Mouse (Mus musculus) left cerebral cortex, adult 11 months (tissue): ENCODE data around the gene Clec16a.

ENCODE experiments used
- DNase-seq: peaks from one replicate; pipeline ENCODE4 v3.0.0; 2022; ENCODE audit warnings: low spot score

Gene Clec16a

GRCm38 (mm10) chr16:10581234-10581898 lies 36.2 kb downstream of the Clec16a start:
- DNase-seq, result no peak

- no peak for DNase-seq
Observed at GRCm38 (mm10) chr16:10585165-10585564, 40.0 kb downstream of the Clec16a start.

GRCm38 (mm10) chr16:10586546-10586945 lies 41.4 kb downstream of the Clec16a start:
- DNase-seq, result peak; percentile 19

DNA sequence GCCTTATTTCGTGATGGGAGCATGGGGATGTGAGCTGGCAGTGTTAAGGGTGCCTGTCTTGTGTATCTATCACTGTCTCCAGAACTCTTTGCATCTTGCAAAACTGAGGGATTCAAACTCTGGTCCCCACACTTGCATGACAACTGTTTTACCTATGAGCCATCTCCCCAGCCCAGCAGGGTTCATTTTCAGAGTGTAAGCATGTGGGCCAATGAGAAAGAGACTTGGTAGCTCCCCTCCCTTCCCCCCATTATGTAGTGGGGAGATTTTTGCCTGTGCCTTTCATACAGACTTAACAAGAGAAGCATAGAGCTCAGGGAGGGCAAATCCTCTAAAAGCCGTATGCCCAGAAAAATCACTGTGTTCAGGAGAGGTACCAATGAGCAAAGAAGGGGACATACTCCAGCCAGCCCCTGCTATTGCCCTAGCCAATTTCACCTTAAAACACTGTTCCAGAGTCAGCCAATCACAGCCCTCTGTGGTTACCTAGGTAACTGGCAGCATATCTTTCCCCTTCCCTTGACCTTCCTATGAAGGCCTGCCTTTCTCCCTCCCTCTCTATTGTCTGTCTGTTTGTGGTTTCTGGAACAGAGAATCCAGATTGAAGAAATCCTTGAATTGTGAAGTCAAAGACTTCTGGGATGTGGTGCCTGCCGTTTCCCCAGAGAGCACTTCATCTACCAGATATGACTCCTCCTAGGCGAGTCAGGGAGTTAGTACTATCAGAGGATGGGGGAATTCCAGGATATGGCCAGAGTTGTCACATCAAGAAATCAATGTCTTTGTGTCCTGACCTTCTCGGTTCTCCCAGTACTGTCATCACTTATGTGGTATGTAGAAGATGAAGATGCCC lies 55.0 kb downstream of the Clec16a start:
- no peak for DNase-seq

GRCm38 (mm10) chr16:10607802-10608201 lies 62.7 kb downstream of the Clec16a start:
- DNase-seq, result no peak

- no peak for DNase-seq
Observed at GRCm38 (mm10) chr16:10609921-10610320, 64.8 kb downstream of the Clec16a start.

DNA sequence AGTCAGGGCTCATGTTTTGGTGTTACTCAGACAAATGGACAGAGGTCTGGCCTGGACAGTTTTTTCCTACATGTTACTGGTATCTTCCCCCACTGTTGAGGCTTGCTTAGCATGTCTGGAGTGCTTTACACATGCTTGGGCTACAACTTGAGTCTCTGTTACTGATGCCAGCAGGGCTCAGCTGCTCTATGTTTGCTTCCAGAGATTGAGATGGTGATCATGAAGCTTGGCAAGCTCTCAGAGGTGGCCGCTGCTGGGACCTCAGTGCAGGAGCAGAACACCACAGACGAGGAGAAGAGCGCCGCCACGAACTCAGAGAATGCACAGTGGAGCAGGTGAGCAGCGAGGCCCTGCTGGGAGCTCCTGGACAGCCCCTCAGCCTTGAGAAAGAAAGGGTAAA lies 65.7 kb downstream of the Clec16a start:
- DNase-seq, result no peak

DNA sequence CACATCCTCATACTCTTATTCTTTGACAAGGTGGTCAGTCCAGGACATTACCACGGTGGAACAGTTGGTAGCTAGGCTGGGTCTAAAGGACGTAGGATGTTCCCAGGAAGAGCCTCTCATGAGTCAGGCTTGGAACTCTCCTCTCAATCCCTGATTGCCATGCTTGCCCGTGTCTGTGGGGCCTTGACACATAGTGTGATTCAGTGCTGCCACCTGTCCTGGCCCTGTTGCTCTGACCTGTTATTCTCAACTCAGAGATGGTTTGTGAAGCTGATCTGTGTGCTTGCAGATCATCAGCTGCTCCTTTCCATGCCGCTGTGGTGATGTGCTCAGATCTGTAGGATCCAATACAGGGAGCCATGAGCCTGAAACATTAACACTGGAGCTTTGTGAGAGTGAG lies 66.2 kb downstream of the Clec16a start:
- no peak for DNase-seq

DNA sequence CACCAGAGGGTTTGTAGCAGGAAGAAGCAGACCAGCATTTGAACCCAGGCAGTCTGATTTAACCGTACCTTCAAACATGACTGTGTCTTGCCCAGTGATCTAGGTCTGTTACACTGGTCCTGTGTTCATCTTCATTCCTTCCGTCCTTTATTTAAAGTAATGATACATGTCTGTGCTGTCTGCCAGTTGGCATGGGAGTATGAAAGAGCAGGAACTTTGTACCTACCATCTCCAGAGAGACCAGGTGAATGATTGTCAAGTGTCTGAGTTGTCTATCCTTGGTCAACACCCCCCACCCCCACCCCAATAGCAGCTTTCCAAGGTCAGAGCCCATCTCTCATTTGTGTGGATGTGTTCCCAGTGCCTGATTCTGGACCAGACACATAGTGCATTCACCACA lies 68.9 kb downstream of the Clec16a start:
- no peak for DNase-seq

- no peak for DNase-seq
Observed at GRCm38 (mm10) chr16:10620961-10621614, 75.9 kb downstream of the Clec16a start.

DNA sequence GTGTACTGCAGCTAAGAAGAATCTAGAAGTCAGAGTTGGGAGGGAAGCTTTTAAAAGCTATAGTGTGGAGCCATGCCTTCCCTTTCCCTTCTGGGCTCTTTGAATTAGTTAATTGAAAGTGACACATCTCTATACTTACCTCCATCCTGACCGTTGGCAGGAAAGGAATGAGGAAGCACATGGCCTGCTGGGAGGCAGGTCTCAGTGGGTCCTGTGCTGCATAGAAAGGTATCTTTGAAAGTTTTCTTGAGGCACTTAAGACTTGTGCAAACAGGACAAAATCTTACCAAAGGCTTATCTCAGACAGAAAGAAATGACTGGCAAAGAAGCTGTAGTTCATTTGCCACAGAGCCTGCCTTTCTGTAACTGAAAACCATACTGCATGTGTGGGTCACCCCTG lies 76.6 kb downstream of the Clec16a start:
- DNase-seq, result no peak

DNA sequence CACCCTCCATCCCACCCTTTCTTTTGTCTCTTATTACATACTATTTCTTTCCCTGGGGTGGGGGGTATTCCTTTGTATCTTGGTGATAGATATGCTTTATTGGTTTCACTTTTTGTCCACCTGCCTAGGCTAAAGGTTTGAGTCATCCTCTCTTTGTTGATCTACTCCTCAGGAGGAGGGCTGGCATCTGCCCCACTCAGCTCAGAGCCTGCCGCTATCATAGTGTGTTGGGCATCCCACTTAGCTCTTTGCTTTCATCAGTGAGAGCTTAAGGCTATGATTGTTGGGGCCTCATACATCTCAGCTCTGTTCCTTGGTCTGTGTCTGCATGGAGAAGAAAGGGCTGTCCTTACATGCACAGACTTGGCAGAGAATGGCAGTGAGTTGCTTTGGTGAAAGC lies 81.0 kb downstream of the Clec16a start:
- DNase-seq, result no peak

GRCm38 (mm10) chr16:10627136-10627668 lies 82.1 kb downstream of the Clec16a start:
- DNase-seq, result peak; percentile 48

DNA sequence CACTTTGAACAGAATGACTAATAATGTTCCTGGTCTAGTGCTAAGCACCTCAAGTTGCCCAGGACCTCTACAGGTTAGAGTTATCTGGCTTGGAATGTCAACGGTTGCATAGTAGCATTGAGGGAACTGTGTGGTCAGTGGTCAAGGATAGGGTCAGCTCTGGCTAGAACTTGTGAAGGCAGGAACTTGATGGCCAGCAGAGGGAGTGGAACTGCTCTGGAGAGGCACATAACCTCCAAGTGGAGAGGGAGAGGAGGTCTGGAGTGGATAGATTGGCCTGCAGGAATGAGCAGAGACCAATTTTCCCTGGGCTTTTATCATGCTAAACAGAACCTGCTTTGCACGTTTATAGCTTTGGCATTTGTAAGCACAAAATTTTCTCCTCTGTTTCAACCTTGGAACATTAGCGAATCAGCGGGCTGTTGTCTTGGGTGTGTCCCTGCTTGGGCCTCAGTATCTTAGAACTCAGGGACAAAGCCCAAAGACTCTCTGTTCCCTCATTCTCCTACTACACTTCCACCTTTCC lies 83.0 kb downstream of the Clec16a start:
- no peak for DNase-seq

GRCm38 (mm10) chr16:10628960-10629359 lies 83.8 kb downstream of the Clec16a start:
- DNase-seq, result no peak

- DNase-seq, result no peak
Observed at GRCm38 (mm10) chr16:10629361-10629760, 84.2 kb downstream of the Clec16a start.

GRCm38 (mm10) chr16:10634940-10635339 lies 89.8 kb downstream of the Clec16a start:
- DNase-seq, result no peak

DNA sequence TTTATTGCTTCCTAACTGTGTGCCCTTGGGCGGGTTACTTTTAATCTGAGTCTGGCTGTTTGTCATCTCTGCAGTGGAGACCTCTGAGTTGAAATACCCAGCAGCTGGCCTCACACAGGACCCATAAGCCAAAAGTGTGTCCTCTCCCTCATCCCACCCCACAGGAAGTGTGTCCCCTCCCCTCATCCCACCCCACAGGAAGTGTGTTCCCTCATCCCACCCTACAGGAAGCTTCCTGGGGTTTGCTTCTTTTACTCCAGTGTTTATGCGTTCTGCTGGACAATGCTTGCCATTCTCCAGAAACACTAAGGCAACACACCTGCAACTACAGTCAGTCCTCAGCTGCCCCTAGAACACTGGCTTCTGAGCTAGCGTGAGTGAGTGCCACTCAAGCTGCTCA lies 92.8 kb downstream of the Clec16a start:
- no peak for DNase-seq

- no peak for DNase-seq
Observed at GRCm38 (mm10) chr16:10639111-10639889, 94.2 kb downstream of the Clec16a start.

- DNase-seq, result no peak
Observed at GRCm38 (mm10) chr16:10640041-10640440, 94.9 kb downstream of the Clec16a start.

- DNase-seq, result no peak
Observed at GRCm38 (mm10) chr16:10641146-10641545, 96.0 kb downstream of the Clec16a start.
